Comparison of ENCODE assay signal across 8 mouse cellular contexts in the genomic region with DNA sequence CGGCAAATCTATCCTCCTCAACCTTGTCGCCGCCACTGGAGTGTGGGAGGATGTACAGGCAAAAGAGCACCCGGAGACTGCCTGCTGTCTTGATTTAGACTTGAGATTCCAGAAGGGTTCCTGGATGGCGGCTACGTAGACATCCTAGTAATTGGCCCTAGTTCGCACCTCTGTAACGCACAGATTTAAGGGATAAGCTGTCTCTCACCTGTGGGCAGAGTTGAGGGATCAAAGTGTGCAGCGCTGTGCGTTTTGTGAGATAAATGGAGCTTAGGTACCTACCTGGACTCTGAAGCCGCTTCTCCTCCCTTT. TPM values are rescaled to one million over a fixed set of nuclear protein-coding genes. Genes with fewer than 3 reads are reported as not detected.
DNase-seq lines count a peak whose midpoint lies in the region; ATAC-seq and TF ChIP-seq lines count a peak whose summit lies in the region.

No protein-coding gene starts in this region.

- peaks cover 26% of the 10 kb centered on the region for H3K4me1 ChIP-seq in lung, embryonic 16.5 days (replicated peaks; ENCODE audit: control insufficient read depth, insufficient read depth, low read length)
- no peaks in the 10 kb centered on the region for H3K4me1 ChIP-seq in embryonic fibroblast, embryonic 13.5 days (ENCODE audit: control insufficient read depth, insufficient read depth, low read length)
- peaks cover 22% of the 10 kb centered on the region for H3K4me1 ChIP-seq in intestine, embryonic 16.5 days (ENCODE audit: control insufficient read depth, insufficient read depth, low read length)
- peaks cover 49% of the 10 kb centered on the region for H3K4me1 ChIP-seq in neural tube, embryonic 13.5 days (replicated peaks)

- H3K27ac ChIP-seq in lung, embryonic 16.5 days (ENCODE audit: low read length), result no peak overlapping the region
- no peak overlapping the region for H3K27ac ChIP-seq in embryonic fibroblast, embryonic 13.5 days (ENCODE audit: insufficient read depth, low read length)
- H3K27ac ChIP-seq in intestine, embryonic 16.5 days (ENCODE audit: low read length), result peak overlapping the region; percentile 82
- peak overlapping the region; percentile 91 for H3K27ac ChIP-seq in neural tube, embryonic 13.5 days (replicated peaks)

- no peak for ATAC-seq in lung, embryonic 16.5 days (ENCODE audit: low read depth)
- ATAC-seq in intestine, embryonic 16.5 days, result no peak
- 0 out of 2 replicates have a peak, but pooled peaks have one; percentile 1 for ATAC-seq in neural tube, embryonic 13.5 days (ENCODE audit: low read depth)
- ATAC-seq in monocyte, adult 5-6 weeks (replicated peaks; ENCODE audit: insufficient number of reproducible peaks, low FRiP score, low TSS enrichment, poor library complexity, severe bottlenecking), result no peak

- intact Hi-C loops in left cerebral cortex, postnatal 36 days (cut with DNase I), result loop anchor here (5.0 kb wide), 1 partner anchor 89 kb away; the partner anchor contains the start of gene Agap2

- H3K9ac ChIP-seq in lung, embryonic 16.5 days (ENCODE audit: low read length), result peak overlapping the region; percentile 67
- H3K9ac ChIP-seq in intestine, embryonic 16.5 days (ENCODE audit: low read depth, low read length), result peak overlapping the region; percentile 79
- H3K9ac ChIP-seq in neural tube, embryonic 13.5 days, result peak overlapping the region; percentile 98

- no peak for DNase-seq in lung, postnatal 36 days
- no peak for DNase-seq in left cerebral cortex, postnatal 36 days (ENCODE audit: low spot score in 2 of 2)
- no peak for DNase-seq in gastrocnemius, adult 18-20 months (ENCODE audit: low spot score)

- 4% methylated on average over 11 of the region's 11 CpGs for WGBS in lung, embryonic 16.5 days
- 8% methylated on average over 11 of the region's 11 CpGs for WGBS in intestine, embryonic 16.5 days
- 2% methylated on average over 11 of the region's 11 CpGs for WGBS in neural tube, embryonic 13.5 days

- no peaks in the 10 kb centered on the region for H3K9me3 ChIP-seq in lung, embryonic 16.5 days (ENCODE audit: control insufficient read depth, low read length)
- no peaks in the 10 kb centered on the region for H3K9me3 ChIP-seq in intestine, embryonic 16.5 days (ENCODE audit: control insufficient read depth, low read length)
- H3K9me3 ChIP-seq in neural tube, embryonic 13.5 days, result no peaks in the 10 kb centered on the region

- H3K4me3 ChIP-seq in lung, embryonic 16.5 days (ENCODE audit: low read length), result peak overlapping the region; percentile 62
- peak overlapping the region; percentile 60 for H3K4me3 ChIP-seq in embryonic fibroblast, embryonic 13.5 days (ENCODE audit: insufficient read depth, low read length)
- H3K4me3 ChIP-seq in intestine, embryonic 16.5 days (ENCODE audit: low read length), result peak overlapping the region; percentile 75
- H3K4me3 ChIP-seq in neural tube, embryonic 13.5 days, result peak overlapping the region; percentile 83

- no peak for TF ChIP-seq POLR2A in embryonic fibroblast, embryonic 13.5 days (IDR thresholded peaks at IDR 0.05; ENCODE audit: low read depth, low read length)

- TF ChIP-seq CTCF in embryonic fibroblast, embryonic 13.5 days (IDR thresholded peaks at IDR 0.05; ENCODE audit: borderline replicate concordance, insufficient read depth, low read length), result no peak

- H3K4me2 ChIP-seq in lung, embryonic 16.5 days (ENCODE audit: low read depth, low read length), result peak overlapping the region; percentile 100
- peak overlapping the region; percentile 98 for H3K4me2 ChIP-seq in intestine, embryonic 16.5 days (ENCODE audit: low read depth, low read length)
- peak overlapping the region; percentile 95 for H3K4me2 ChIP-seq in neural tube, embryonic 13.5 days

- H3K36me3 ChIP-seq in lung, embryonic 16.5 days (ENCODE audit: control insufficient read depth, insufficient read depth, low read length), result no peaks in the 10 kb centered on the region
- no peaks in the 10 kb centered on the region; the same call in 1 of the 2 replicates for H3K36me3 ChIP-seq in intestine, embryonic 16.5 days (ENCODE audit: control insufficient read depth, insufficient read depth, low read length)
- H3K36me3 ChIP-seq in neural tube, embryonic 13.5 days, result peaks cover 20% of the 10 kb centered on the region

- peaks cover 62% of the 10 kb centered on the region for H3K27me3 ChIP-seq in lung, embryonic 16.5 days (ENCODE audit: control insufficient read depth, insufficient read depth, low read depth, low read length)
- H3K27me3 ChIP-seq in intestine, embryonic 16.5 days (replicated peaks; ENCODE audit: control insufficient read depth, insufficient read depth, low read length), result peaks cover 6% of the 10 kb centered on the region; the same call in 1 of the 2 replicates
- H3K27me3 ChIP-seq in neural tube, embryonic 13.5 days, result peaks cover 62% of the 10 kb centered on the region

RNA-seq across cellular contexts. Expression of gene B4galnt1, which starts 1.3 kb away (rescaled TPM):
- polyA plus RNA-seq in lung, embryonic 16.5 days (2015; fragmentation: Nextera tagmentation; extraction: Ambion mirVana), result 3.5 and 5.2 TPM in 2 replicates
- polyA plus RNA-seq in embryonic fibroblast, embryonic 13.5 days (2011; ENCODE audit: insufficient read length, low read depth, missing spikeins), result 28.3 and 39.3 TPM in 2 replicates
- polyA plus RNA-seq in intestine, embryonic 16.5 days (2015; fragmentation: Nextera tagmentation; extraction: Ambion mirVana), result 65.6 and 66.7 TPM in 2 replicates
- polyA plus RNA-seq in neural tube, embryonic 13.5 days (2015; fragmentation: Nextera tagmentation; extraction: Ambion mirVana), result 45.0 and 45.1 TPM in 2 replicates
- total RNA-seq in left cerebral cortex, postnatal 36 days (2021), result 100 to 1,000 TPM; 116 to 122 TPM
- under 1 TPM; 0.39 to 0.93 TPM for total RNA-seq in gastrocnemius, adult 18-20 months (2021)
- total RNA-seq in monocyte, adult 5-6 weeks (2017), result 166 to 275 TPM (median 211 TPM) in 3 replicates

RNA-seq across cellular contexts. Expression of gene Slc26a10, which starts 14.1 kb away (rescaled TPM):
- 0.88 and 1.1 TPM in 2 replicates for polyA plus RNA-seq in lung, embryonic 16.5 days (2015; fragmentation: Nextera tagmentation; extraction: Ambion mirVana)
- polyA plus RNA-seq in embryonic fibroblast, embryonic 13.5 days (2011; ENCODE audit: insufficient read length, low read depth, missing spikeins), result 2.2 and 2.8 TPM in 2 replicates
- polyA plus RNA-seq in intestine, embryonic 16.5 days (2015; fragmentation: Nextera tagmentation; extraction: Ambion mirVana), result 1.0 and 1.1 TPM in 2 replicates
- 0.83 and 0.93 TPM in 2 replicates for polyA plus RNA-seq in neural tube, embryonic 13.5 days (2015; fragmentation: Nextera tagmentation; extraction: Ambion mirVana)
- total RNA-seq in left cerebral cortex, postnatal 36 days (2021), result 1 to 10 TPM; 1.8 to 4.4 TPM
- total RNA-seq in gastrocnemius, adult 18-20 months (2021), result 1 to 10 TPM; 1.6 to 2.9 TPM
- total RNA-seq in monocyte, adult 5-6 weeks (2017), result 3.2 to 4.2 TPM (median 3.5 TPM) in 3 replicates

RNA-seq across cellular contexts. Expression of gene Arhgef25, which starts 23.5 kb away (rescaled TPM):
- polyA plus RNA-seq in lung, embryonic 16.5 days (2015; fragmentation: Nextera tagmentation; extraction: Ambion mirVana), result 60.3 and 65.0 TPM in 2 replicates
- 187 TPM in 2 replicates for polyA plus RNA-seq in embryonic fibroblast, embryonic 13.5 days (2011; ENCODE audit: insufficient read length, low read depth, missing spikeins)
- 44.7 and 46.3 TPM in 2 replicates for polyA plus RNA-seq in intestine, embryonic 16.5 days (2015; fragmentation: Nextera tagmentation; extraction: Ambion mirVana)
- 38.1 and 42.0 TPM in 2 replicates for polyA plus RNA-seq in neural tube, embryonic 13.5 days (2015; fragmentation: Nextera tagmentation; extraction: Ambion mirVana)
- 100 to 1,000 TPM; 173 to 176 TPM for total RNA-seq in left cerebral cortex, postnatal 36 days (2021)
- 1 to 10 TPM; 7.4 to 9.5 TPM for total RNA-seq in gastrocnemius, adult 18-20 months (2021)
- total RNA-seq in monocyte, adult 5-6 weeks (2017), result 1.9 TPM in 1 of 3 replicates, not detected in the others

RNA-seq across cellular contexts. Expression of gene Dtx3, which starts 29.2 kb away (rescaled TPM):
- 72.9 and 74.8 TPM in 2 replicates for polyA plus RNA-seq in lung, embryonic 16.5 days (2015; fragmentation: Nextera tagmentation; extraction: Ambion mirVana)
- 62.3 and 82.0 TPM in 2 replicates for polyA plus RNA-seq in embryonic fibroblast, embryonic 13.5 days (2011; ENCODE audit: insufficient read length, low read depth, missing spikeins)
- polyA plus RNA-seq in intestine, embryonic 16.5 days (2015; fragmentation: Nextera tagmentation; extraction: Ambion mirVana), result 54.4 and 56.9 TPM in 2 replicates
- polyA plus RNA-seq in neural tube, embryonic 13.5 days (2015; fragmentation: Nextera tagmentation; extraction: Ambion mirVana), result 188 and 221 TPM in 2 replicates
- 100 to 1,000 TPM; 195 to 221 TPM for total RNA-seq in left cerebral cortex, postnatal 36 days (2021)
- total RNA-seq in gastrocnemius, adult 18-20 months (2021), result 10 to 100 TPM; 20.0 to 27.3 TPM
- 3.8 to 17.3 TPM (median 8.8 TPM) in 3 replicates for total RNA-seq in monocyte, adult 5-6 weeks (2017)

RNA-seq across cellular contexts. Expression of gene Pip4k2c, which starts 45.0 kb away (rescaled TPM):
- polyA plus RNA-seq in lung, embryonic 16.5 days (2015; fragmentation: Nextera tagmentation; extraction: Ambion mirVana), result 30.0 and 30.8 TPM in 2 replicates
- polyA plus RNA-seq in embryonic fibroblast, embryonic 13.5 days (2011; ENCODE audit: insufficient read length, low read depth, missing spikeins), result 24.3 and 25.2 TPM in 2 replicates
- polyA plus RNA-seq in intestine, embryonic 16.5 days (2015; fragmentation: Nextera tagmentation; extraction: Ambion mirVana), result 40.3 and 44.5 TPM in 2 replicates
- polyA plus RNA-seq in neural tube, embryonic 13.5 days (2015; fragmentation: Nextera tagmentation; extraction: Ambion mirVana), result 20.2 and 20.7 TPM in 2 replicates
- 100 to 1,000 TPM in 1 of 2 experiments, 10 to 100 TPM in 1; 94.6 to 106 TPM for total RNA-seq in left cerebral cortex, postnatal 36 days (2021)
- 1 to 10 TPM; 7.4 to 8.2 TPM for total RNA-seq in gastrocnemius, adult 18-20 months (2021)
- total RNA-seq in monocyte, adult 5-6 weeks (2017), result 15.7 to 32.0 TPM (median 21.5 TPM) in 3 replicates

Comparison
In these comparisons a context has a peak if more than half of its experiments do, and no peak if none do; other contexts are left out.
1. H3K27ac ChIP-seq: peak in intestine, embryonic 16.5 days (single experiment) and neural tube, embryonic 13.5 days (single experiment); none in lung, embryonic 16.5 days (single experiment) and embryonic fibroblast, embryonic 13.5 days (single experiment).
2. Peak in every context shown above with its lines, with median percentiles within 50 percentile points of each other: H3K4me2 ChIP-seq, H3K4me3 ChIP-seq and H3K9ac ChIP-seq.